Mouse (Mus musculus): Measurements from ENCODE around the gene Gstt4.
"Not testable (repeated sequence)": the region's sequence is repeated elsewhere in the genome, so short reads cannot be mapped to it uniquely, and the experiment has no call there.

The Gstt4 gene

GRCm38 (mm10) chr10:75822443-75822842 lies at the start of gene Gstt4:
TSS of gene Gstt4 (minus strand) at chr10:75822543.
- DNase-seq (ENCODE audit: low spot score) = no peak

GRCm38 (mm10) chr10:75861587-75861986 lies 39.2 kb upstream of the Gstt4 start:
- DNase-seq (ENCODE audit: low spot score) = no peak

- DNase-seq (ENCODE audit: low spot score) = no peak
Measured at GRCm38 (mm10) chr10:75860746-75861145, 38.4 kb upstream of the Gstt4 start.

- peak; percentile 92 for DNase-seq (ENCODE audit: low spot score)
Measured at GRCm38 (mm10) chr10:75859786-75860470, 37.6 kb upstream of the Gstt4 start, which contains the start of gene Mif. TSS of gene Mif (minus strand) at chr10:75860240.

- peak; percentile 83 for DNase-seq (ENCODE audit: low spot score)
Measured at GRCm38 (mm10) chr10:75859107-75859746, 36.9 kb upstream of the Gstt4 start.

- no peak for DNase-seq (ENCODE audit: low spot score)
Measured at GRCm38 (mm10) chr10:75857598-75857997, 35.3 kb upstream of the Gstt4 start.

GRCm38 (mm10) chr10:75856976-75857375 lies 34.6 kb upstream of the Gstt4 start:
- no peak for DNase-seq (ENCODE audit: low spot score)

GRCm38 (mm10) chr10:75856155-75856907 lies 34.0 kb upstream of the Gstt4 start:
- no peak for DNase-seq (ENCODE audit: low spot score)

GRCm38 (mm10) chr10:75855416-75855981 lies 33.2 kb upstream of the Gstt4 start:
- no peak for DNase-seq (ENCODE audit: low spot score)

GRCm38 (mm10) chr10:75854791-75855190 lies 32.4 kb upstream of the Gstt4 start:
- DNase-seq (ENCODE audit: low spot score) = no peak

- DNase-seq (ENCODE audit: low spot score) = no peak
Measured at GRCm38 (mm10) chr10:75854096-75854495, 31.8 kb upstream of the Gstt4 start.

GRCm38 (mm10) chr10:75853452-75853851 lies 31.1 kb upstream of the Gstt4 start:
- DNase-seq (ENCODE audit: low spot score) = peak; percentile 83

- peak; percentile 70 for DNase-seq (ENCODE audit: low spot score)
Measured at GRCm38 (mm10) chr10:75852539-75853125, 30.3 kb upstream of the Gstt4 start.

- no peak for DNase-seq (ENCODE audit: low spot score)
Measured at GRCm38 (mm10) chr10:75851681-75852080, 29.3 kb upstream of the Gstt4 start.

GRCm38 (mm10) chr10:75851076-75851475 lies 28.7 kb upstream of the Gstt4 start:
- DNase-seq (ENCODE audit: low spot score) = no peak

- DNase-seq (ENCODE audit: low spot score) = no peak
Measured at GRCm38 (mm10) chr10:75848382-75848781, 26.0 kb upstream of the Gstt4 start.

- DNase-seq (ENCODE audit: low spot score) = no peak
Measured at GRCm38 (mm10) chr10:75845306-75845930, 23.1 kb upstream of the Gstt4 start.

- no peak for DNase-seq (ENCODE audit: low spot score)
Measured at GRCm38 (mm10) chr10:75844800-75845199, 22.5 kb upstream of the Gstt4 start.

- DNase-seq (ENCODE audit: low spot score) = not testable (repeated sequence)
Measured at GRCm38 (mm10) chr10:75843898-75844297, 21.6 kb upstream of the Gstt4 start.

GRCm38 (mm10) chr10:75839092-75839491 lies 16.7 kb upstream of the Gstt4 start:
- DNase-seq (ENCODE audit: low spot score) = no peak

- peak; percentile 98 for DNase-seq (ENCODE audit: low spot score)
Measured at GRCm38 (mm10) chr10:75837248-75837759, 15.0 kb upstream of the Gstt4 start, which contains the start of gene Gstt2. TSS of gene Gstt2 (minus strand) at chr10:75837424.
